Mouse (Mus musculus): ENCODE data around the gene Ppm1j.

Ppm1j gene

GRCm38 (mm10) chr3:104815346-104815745 lies 34.5 kb downstream of the Ppm1j start:
- DNase-seq: no peak

GRCm38 (mm10) chr3:104816130-104816529 lies 35.3 kb downstream of the Ppm1j start:
- DNase-seq: no peak

GRCm38 (mm10) chr3:104817481-104817990 lies 36.7 kb downstream of the Ppm1j start:
- DNase-seq: no peak

GRCm38 (mm10) chr3:104817991-104818748 lies 37.3 kb downstream of the Ppm1j start, which contains the start of gene Mov10:
Gene Mov10 (minus strand): TSS chr3:104818563.
- DNase-seq: peak; percentile 24

- no peak for DNase-seq
Measured at GRCm38 (mm10) chr3:104818749-104819134, 37.9 kb downstream of the Ppm1j start.

- no peak for DNase-seq
Measured at GRCm38 (mm10) chr3:104820426-104820825, 39.6 kb downstream of the Ppm1j start.

- no peak for DNase-seq
Measured at GRCm38 (mm10) chr3:104822413-104822812, 41.6 kb downstream of the Ppm1j start.
